Comparison of ENCODE assay signal across 13 mouse cellular contexts in genomic region chr1:75339337-75339736, GRCm38 (mm10). TPM values are rescaled to one million over a fixed set of nuclear protein-coding genes. Genes with fewer than 3 reads are reported as not detected.
DNase-seq lines count a peak whose midpoint lies in the region; ATAC-seq lines count a peak whose summit lies in the region.
"Had no signal": no experiment of that assay in that cellular context is flagged by ENCODE, and none has a peak within 500 bp of the region (broad histone marks: within the 10 kb centered on the region; RNA-seq: fewer than 3 reads in every experiment).

No protein-coding gene starts in this region.

- H3K9me3 ChIP-seq in intestine, embryonic 16.5 days (ENCODE audit: control insufficient read depth, low read length), result no peaks in the 10 kb centered on the region
- no peaks in the 10 kb centered on the region for H3K9me3 ChIP-seq in neural tube, embryonic 12.5 days

- intact Hi-C loops in left cerebral cortex, postnatal 36 days (cut with DNase I), result no loop called here
- intact Hi-C loops in gastrocnemius, postnatal 14 days (cut with DNase I; ENCODE audit: low total_unique reads), result loop anchor here (10.0 kb wide), 1 partner anchor 215 kb away; no protein-coding TSS in a partner anchor

- H3K27ac ChIP-seq in intestine, embryonic 16.5 days (ENCODE audit: low read length), result no peak overlapping the region
- H3K27ac ChIP-seq in neural tube, embryonic 12.5 days, result peak overlapping the region; percentile 62

- no peaks in the 10 kb centered on the region for H3K27me3 ChIP-seq in intestine, embryonic 16.5 days (replicated peaks; ENCODE audit: control insufficient read depth, insufficient read depth, low read length)
- 0 out of 2 replicates have a peak, but pooled peaks cover 6% of the 10 kb centered on the region for H3K27me3 ChIP-seq in neural tube, embryonic 12.5 days (replicated peaks)
- H3K27me3 ChIP-seq: Patski had no signal

- H3K4me1 ChIP-seq in intestine, embryonic 16.5 days (ENCODE audit: control insufficient read depth, insufficient read depth, low read length), result peaks cover 33% of the 10 kb centered on the region
- H3K4me1 ChIP-seq in neural tube, embryonic 12.5 days, result peaks cover 28% of the 10 kb centered on the region

- no peak overlapping the region for H3K4me3 ChIP-seq in intestine, embryonic 16.5 days (ENCODE audit: low read length)
- H3K4me3 ChIP-seq in neural tube, embryonic 12.5 days, result no peak overlapping the region

- ATAC-seq in intestine, embryonic 16.5 days, result no peak
- 0 out of 2 replicates have a peak, but pooled peaks have one; percentile 8 for ATAC-seq in neural tube, embryonic 12.5 days (ENCODE audit: low FRiP score, low read depth)
- ATAC-seq: forebrain, embryonic 16.5 days; Patski had no signal

- WGBS in intestine, embryonic 16.5 days, result 38% methylated on average over 9 of the region's 9 CpGs
- WGBS in neural tube, embryonic 12.5 days, result 30% methylated on average over 9 of the region's 9 CpGs

- 0 out of 2 replicates have a peak overlapping the region, but pooled peaks have one; percentile 22 for H3K9ac ChIP-seq in intestine, embryonic 16.5 days (ENCODE audit: low read depth, low read length)
- no peak overlapping the region for H3K9ac ChIP-seq in neural tube, embryonic 12.5 days

- DNase-seq in embryo, embryonic 10.5 days (ENCODE audit: low spot score), result peak; percentile 47
- no peak for DNase-seq in embryo, embryonic 9.5 days (ENCODE audit: extremely low spot score)
- DNase-seq in left cerebral cortex, adult 18-20 months (ENCODE audit: low spot score in 2 of 2), result peak; percentile 32 to 40
- DNase-seq in left cerebral cortex, postnatal 36 days (ENCODE audit: low spot score in 2 of 2), result no peak
- DNase-seq in liver, result no peak
- DNase-seq in gastrocnemius, postnatal 14 days, result no peak

- no peak overlapping the region for H3K4me2 ChIP-seq in intestine, embryonic 16.5 days (ENCODE audit: low read depth, low read length)
- H3K4me2 ChIP-seq in neural tube, embryonic 12.5 days (replicated peaks), result no peak overlapping the region
- H3K4me2 ChIP-seq: liver, embryonic 11.5 days had no signal

- no peaks in the 10 kb centered on the region for H3K36me3 ChIP-seq in intestine, embryonic 16.5 days (ENCODE audit: control insufficient read depth, insufficient read depth, low read length)
- H3K36me3 ChIP-seq in neural tube, embryonic 12.5 days, result no peaks in the 10 kb centered on the region

RNA-seq across cellular contexts. Expression of gene Des, which starts 20.8 kb away (rescaled TPM):
- under 1 TPM; 0.88 to 0.91 TPM for total RNA-seq in left cerebral cortex, adult 18-20 months (2021)
- total RNA-seq in left cerebral cortex, postnatal 36 days (2021), result 1 to 10 TPM in 1 of 2 experiments, under 1 TPM in 1; 0.84 to 1.5 TPM
- polyA plus RNA-seq in intestine, embryonic 16.5 days (2015; fragmentation: Nextera tagmentation; extraction: Ambion mirVana), result 149 and 159 TPM in 2 replicates
- 9.3 and 12.7 TPM in 2 replicates for polyA plus RNA-seq in neural tube, embryonic 12.5 days (2016; fragmentation: Nextera tagmentation; extraction: Ambion mirVana)
- 1,000 to 10,000 TPM; 1,553 to 1,562 TPM for total RNA-seq in gastrocnemius, postnatal 14 days (2021)
- total RNA-seq: hematopoietic stem cell, adult 5-6 weeks; megakaryocyte-erythroid progenitor cell, adult 5-6 weeks had no signal

RNA-seq across cellular contexts. Expression of gene Dnpep, which starts 21.5 kb away (rescaled TPM):
- 10 to 100 TPM; 56.5 to 57.4 TPM for total RNA-seq in left cerebral cortex, adult 18-20 months (2021)
- total RNA-seq in left cerebral cortex, postnatal 36 days (2021), result 10 to 100 TPM; 51.9 to 55.9 TPM
- 159 and 160 TPM in 2 replicates for polyA plus RNA-seq in intestine, embryonic 16.5 days (2015; fragmentation: Nextera tagmentation; extraction: Ambion mirVana)
- polyA plus RNA-seq in neural tube, embryonic 12.5 days (2016; fragmentation: Nextera tagmentation; extraction: Ambion mirVana), result 193 and 201 TPM in 2 replicates
- total RNA-seq in gastrocnemius, postnatal 14 days (2021), result 10 to 100 TPM; 52.7 to 54.6 TPM

RNA-seq across cellular contexts. Expression of gene Speg, which starts 35.8 kb away (rescaled TPM):
- 100 to 1,000 TPM; 181 to 191 TPM for total RNA-seq in left cerebral cortex, adult 18-20 months (2021)
- 100 to 1,000 TPM; 173 to 212 TPM for total RNA-seq in left cerebral cortex, postnatal 36 days (2021)
- 33.5 and 35.2 TPM in 2 replicates for polyA plus RNA-seq in intestine, embryonic 16.5 days (2015; fragmentation: Nextera tagmentation; extraction: Ambion mirVana)
- polyA plus RNA-seq in neural tube, embryonic 12.5 days (2016; fragmentation: Nextera tagmentation; extraction: Ambion mirVana), result 15.8 and 17.1 TPM in 2 replicates
- total RNA-seq in gastrocnemius, postnatal 14 days (2021), result 100 to 1,000 TPM; 167 to 173 TPM
- total RNA-seq: megakaryocyte-erythroid progenitor cell, adult 5-6 weeks had no signal

Comparison
In these comparisons a context has a peak if more than half of its experiments do, and no peak if none do; other contexts are left out.
1. DNase-seq: peak in embryo, embryonic 10.5 days (single experiment) and left cerebral cortex, adult 18-20 months (2 of 2); none in embryo, embryonic 9.5 days (single experiment), left cerebral cortex, postnatal 36 days (0 of 2), liver (single experiment) and gastrocnemius, postnatal 14 days (single experiment).
2. RNA of gene Des, which starts 20.8 kb away (total RNA-seq): 1,553 to 1,562 TPM in gastrocnemius, postnatal 14 days; 0.84 to 1.5 TPM in left cerebral cortex, postnatal 36 days and 0.88 to 0.91 TPM in left cerebral cortex, adult 18-20 months; every median in the first group is over 100 times any median in the second.